Mouse (Mus musculus): ENCODE measurements around the gene Hoxb8.

Hoxb8 gene

DNA sequence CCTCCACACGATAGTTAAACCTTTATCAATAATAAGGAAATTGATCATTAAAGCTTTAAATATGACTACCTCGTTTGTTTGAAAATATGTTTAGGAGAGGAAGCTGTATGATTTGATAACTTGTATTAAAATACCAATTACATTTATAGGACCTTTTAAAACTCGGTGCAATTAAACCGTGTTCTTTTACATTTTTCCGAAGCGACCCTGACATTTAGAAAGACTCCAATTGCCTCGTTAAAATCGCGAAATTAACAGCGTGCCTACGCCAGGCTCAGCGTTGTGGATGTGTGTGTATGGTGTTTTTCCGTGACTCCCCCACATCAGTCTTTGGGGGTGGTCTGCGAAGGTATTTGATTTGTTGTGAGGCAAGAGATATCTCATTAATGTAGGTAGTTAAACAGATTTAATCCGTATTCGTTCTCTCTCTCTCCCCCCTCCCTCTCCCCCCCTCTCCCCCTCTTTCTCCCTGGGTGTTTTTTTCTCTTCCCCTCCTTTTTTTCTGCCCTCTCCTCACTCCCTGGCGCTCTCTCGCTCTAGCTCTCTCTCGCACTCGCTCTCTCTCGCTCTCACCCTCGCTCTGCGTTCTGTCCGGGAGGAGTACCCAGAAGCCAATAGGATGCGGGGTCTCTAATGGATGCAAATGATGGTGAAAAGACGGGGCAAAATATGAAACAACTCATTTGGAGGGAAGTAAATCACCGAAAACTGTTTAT lies at the start of gene Hoxb8:
Gene Hoxb8 (plus strand): TSS at position 51 of the 716 bp plus-strand sequence.
- no peak for DNase-seq (ENCODE audit: low spot score in 2 of 2)

DNA sequence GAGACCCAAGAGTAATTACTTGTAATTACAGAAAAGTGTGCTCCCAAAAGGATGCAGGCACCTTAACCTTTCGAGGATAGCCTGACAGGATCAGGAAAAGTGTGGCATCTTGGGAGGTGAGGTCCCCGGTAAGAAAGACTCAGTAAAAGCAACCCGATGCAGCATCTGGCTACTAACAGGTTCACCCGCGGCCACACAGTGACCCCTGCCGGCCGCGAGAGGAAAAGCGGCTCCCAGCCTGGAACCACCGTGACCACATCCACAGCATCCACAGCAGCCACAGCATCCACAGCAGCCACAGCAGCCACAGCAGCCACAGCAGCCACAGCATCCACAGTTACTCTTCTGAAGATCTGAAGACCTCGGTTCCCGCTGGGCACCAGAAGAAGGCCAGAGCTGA lies 46.8 kb upstream of the Hoxb8 start:
- DNase-seq (ENCODE audit: low spot score in 2 of 2) = no peak

DNA sequence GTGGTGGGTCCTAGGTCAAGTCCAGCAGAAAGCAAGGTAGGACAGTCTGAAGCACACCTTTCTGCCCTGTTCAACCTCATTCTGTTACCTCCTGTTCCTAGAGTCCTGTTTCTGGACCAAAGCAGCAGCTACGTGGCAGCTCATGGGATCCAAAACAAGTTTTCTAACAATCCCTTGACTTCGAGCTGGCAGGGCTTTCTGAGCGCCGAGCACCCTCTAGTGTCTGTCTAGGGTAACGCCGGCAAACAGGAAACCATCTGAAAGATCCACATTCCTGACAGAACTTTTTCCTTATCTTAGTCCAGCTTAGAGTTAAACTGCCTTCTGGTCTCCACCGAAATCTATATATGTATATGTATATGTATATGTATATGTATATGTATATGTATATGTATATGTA lies 41.5 kb upstream of the Hoxb8 start:
- no peak for DNase-seq (ENCODE audit: low spot score in 2 of 2)

DNA sequence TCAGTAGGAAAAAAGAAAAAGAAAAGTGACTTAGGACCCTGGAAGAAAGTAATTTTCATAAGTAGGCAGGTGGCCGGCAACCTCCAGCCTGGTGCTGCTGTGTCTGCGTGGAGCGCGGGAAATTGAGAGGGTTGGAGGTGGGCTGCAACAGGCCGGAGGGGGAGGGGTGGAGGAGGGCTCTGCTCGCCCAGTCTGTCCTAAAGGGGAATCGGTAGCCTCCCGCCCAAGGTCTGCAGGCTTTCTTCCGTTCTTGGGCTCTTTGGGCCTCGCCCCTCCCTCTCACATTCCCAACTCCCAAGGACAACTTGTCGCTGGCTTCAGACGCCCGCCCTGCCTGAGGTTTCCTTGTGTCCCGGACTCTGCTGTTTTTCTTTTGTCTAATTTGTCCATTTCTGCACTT lies 30.8 kb upstream of the Hoxb8 start:
- DNase-seq (ENCODE audit: low spot score in 2 of 2) = no peak

DNA sequence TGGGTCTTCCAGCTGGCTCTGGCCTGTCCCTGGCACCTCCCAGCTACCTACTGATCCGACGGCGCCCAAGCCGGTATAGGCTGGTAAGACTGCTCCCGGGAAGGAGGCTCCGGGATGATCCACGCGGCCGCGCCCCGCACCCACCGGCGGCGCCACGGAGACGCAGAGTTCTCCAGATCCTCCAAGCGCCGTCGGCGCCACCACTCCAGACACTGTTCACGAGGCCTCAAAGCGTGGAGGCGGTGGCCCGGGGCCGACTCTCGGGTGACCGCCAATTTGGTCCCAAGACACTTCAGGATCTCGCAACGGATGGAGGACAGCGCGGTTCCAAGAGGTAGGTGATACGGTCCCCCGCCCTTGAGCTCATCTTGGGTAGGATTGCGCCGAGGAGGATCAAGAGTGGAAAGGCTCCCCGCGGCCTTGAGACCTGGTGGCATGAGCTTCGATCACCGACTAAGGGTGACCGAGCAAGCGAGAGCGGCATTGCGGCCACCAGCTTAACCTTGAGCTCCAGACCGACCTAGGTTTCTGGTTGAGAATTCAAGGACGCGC lies 30.1 kb upstream of the Hoxb8 start:
- DNase-seq (ENCODE audit: low spot score in 2 of 2) = no peak

DNA sequence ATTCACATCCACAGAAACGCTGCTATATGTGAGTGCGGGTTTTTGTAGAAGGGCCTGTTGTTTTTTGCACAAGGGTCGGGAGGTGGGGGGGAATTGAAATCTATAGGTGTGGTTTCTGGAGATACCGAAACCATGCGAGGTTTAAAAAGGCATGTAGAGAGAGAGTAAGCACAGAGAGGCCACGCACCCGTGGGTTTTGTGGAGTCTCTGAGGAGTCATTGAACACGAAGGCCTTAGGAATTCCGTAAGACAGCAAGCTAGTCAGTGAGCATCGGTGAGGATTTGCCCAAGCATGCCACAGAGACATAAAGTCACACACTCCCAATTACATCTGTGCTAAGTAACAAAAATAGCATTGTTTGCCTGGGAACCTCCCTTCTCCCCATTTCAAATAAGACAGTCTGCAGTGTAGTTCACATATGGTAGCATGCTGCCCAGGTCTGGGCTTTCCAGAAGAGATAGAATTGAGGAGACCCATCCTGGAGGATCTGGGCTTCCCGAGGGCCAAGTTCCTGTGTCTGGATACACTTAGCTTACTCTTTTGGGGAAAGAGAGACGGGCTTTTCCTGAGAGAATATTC lies 29.1 kb upstream of the Hoxb8 start:
- DNase-seq (ENCODE audit: low spot score in 2 of 2) = no peak

DNA sequence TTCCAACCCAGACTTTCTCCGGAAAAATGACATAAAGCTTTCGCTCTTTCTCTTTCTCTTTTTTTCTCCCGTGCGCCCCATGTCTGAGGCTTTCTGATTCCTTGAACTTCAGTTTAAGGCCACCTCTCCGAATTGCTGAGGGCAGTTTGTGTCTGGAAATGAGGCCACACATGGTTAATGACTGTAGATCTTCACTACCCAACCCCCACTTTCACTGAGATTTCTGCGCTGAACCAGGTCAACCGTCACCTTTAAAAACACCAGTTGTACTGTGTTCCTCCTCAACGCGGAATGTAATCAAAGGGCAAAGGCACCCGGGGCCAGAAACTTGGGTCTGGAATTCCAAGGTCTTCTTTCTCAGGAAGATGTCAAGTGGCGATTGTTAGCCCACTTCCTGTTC lies 27.5 kb upstream of the Hoxb8 start:
- DNase-seq (ENCODE audit: low spot score in 2 of 2) = no peak

DNA sequence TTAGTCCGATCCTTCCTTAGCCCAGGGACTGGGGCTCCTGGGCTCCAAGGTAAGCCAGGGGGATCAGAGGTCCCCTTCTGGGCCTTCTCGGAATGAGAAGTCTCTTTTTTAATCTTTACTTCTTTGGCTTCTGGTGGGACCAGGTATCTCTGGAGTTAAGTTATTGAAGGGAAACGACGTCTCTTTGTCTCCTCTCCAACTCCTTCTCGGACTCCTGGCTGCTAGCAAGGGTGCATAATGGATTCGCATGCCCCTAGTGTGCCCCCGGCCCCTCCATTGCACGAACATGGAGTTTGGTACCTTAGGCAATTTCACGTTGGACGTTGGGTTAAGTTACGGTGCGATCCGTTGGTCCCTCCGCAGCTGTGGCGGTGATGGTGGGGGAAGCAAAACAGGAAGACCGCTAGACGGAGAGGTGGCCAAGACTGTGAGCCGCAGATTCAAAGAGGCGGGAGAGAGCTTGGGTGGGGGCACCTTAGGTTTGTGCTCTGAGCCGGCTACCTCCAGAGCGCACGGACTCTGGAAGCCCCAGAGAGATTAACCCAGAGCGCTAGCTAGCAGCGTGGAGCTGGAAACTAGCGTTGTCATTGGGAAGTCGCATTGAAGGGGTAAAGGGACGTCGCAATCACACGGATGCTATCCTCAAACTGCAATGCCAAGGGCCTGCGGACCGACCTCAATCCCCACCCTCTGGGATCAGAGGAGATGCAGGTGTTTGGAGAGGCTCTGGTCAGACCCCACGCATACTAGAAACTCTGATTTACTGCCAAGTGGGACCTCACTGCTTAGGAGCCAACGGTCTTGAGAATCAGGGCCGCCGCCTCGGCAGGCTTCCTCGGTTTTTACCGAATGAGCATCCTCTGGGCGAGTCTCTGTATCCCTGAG lies 26.4 kb upstream of the Hoxb8 start:
- no peak for DNase-seq (ENCODE audit: low spot score in 2 of 2)

DNA sequence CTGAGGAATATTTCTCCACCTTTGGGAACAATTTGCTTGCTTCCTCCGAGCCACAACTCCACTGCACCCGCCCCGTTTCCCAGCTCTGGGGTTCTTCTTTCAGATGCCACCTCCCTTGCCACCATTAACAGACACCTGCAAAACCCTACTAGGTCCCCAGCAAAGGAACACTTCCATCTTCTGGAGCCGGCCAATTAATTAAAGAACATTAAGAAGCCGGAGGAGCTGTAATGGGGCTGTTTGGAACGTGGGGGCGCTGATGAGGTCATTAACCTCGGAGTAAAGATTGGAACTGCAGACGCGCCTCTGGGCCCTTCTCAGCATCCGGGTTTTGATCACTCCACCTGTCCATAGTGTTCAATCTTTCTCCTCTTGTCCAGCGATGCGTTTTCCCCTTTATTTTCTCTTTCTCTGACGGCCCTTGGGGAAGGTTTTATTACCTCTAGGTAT lies 25.7 kb upstream of the Hoxb8 start:
- DNase-seq (ENCODE audit: low spot score in 2 of 2) = no peak

DNA sequence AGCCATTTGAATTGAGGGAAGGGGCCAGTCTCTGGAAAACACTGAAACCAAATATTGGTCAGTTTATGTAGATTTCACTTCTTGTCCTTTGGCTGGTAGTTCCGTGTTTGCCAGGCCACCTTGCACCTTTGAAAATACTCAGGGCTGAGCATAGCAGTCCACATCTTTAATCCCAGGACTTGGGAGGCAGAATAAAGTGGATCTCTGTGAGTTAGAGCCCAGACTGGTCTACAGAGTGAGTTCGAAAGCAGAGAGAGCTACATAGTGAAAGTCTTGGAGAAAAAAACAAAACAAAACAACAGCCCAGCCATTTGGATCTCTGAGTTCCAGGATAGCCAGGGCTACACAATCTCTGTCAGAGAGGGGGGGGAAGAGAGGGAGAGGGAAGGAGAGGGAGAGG lies 24.6 kb upstream of the Hoxb8 start:
- DNase-seq (ENCODE audit: low spot score in 2 of 2) = no peak

DNA sequence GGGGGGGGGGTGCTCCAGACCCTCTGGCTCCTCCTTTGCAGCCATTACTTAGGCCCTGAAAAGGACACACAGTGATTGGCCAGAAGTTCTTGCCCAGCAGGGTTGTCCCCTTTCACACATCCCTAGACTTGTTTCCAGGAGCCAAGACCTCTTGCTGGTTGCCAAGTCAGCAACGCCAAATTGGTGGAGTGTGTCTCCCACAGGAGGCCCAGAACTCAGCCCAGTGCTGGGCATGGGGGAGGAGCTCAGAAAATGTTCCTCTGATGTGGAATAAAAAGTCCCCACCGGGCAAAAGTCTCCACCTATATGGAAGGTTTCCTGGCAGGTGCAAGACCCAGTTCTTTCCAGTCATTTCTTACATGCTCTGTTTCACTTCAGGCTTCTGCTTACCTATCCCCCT lies 22.7 kb upstream of the Hoxb8 start:
- DNase-seq (ENCODE audit: low spot score in 2 of 2) = no peak

DNA sequence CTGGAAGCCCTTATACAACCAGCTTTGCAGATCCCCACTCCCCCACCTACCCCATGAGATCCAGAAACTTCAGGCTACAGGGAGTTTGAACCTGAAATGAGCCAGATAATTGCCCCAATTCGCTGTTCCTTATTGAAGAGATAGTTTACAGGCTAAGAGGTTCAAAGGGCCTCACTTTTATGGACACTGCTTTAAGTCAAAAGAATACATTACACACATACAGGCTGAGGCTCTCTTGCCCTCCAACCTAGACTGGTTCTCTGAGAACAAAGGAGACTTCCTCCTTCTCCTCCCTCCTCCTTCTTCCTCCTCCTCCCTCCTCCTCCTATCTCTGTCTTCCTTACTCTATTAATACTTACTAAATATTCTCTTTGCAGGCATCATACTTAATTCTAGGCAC lies 22.2 kb upstream of the Hoxb8 start:
- DNase-seq (ENCODE audit: low spot score in 2 of 2) = no peak

DNA sequence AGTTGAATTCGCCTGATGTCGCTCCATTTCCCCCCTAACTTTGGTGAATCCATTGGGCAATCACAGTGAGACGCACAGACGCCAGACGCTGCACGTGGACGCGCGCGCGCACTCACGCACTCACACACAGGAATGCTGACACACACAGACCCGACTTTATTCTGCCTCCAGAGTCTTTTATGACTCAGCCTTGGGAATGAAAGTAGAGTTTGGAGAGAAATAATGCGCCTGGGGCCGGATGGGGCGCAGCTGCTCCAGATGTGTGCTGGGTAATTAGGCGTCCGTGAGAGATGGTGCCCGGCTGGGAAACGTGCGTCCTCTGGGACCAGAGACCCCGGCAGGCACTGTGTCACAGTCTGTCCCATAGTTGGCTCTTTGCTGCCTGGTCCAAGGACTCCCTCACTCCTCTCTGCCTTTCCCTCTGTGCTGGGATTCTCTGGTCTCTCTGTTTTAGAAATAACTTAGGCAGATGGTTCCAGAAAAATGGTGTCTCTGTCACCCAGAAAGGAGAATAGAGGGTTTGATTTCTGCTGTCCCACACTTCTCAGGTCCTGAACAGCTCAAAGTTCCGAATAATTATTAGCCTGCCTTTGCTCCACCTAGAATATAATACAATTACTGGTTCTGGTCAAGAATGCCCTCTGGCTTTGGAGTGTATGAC lies 21.3 kb upstream of the Hoxb8 start:
- DNase-seq (ENCODE audit: low spot score in 2 of 2) = no peak

DNA sequence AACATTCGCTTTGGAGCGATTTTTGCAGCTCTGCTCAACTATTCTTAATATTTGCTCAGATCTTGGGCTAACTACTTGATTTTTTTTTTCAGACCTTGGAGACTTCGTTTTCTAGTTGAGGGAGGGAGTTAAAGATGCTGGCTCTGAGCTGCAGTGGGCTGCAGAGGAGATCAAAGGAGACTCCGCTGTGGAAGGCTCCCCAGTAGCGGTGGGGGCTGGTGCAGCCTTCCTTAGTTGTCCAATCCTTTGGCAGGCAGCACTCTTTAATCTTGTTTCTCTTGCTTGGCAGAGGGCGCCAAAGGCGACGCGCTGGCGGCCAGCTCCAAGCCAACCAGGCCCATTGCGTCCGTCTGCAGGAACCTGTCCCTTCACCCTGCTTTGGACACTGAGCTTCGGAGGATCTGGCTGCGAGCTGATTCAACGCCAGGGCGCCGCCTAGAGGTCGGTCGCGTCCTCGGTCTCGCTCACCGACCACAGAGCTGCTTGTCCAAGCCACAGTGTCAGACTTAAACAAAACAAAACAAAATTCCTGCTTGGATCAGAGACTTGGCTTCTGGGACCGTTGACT lies 20.3 kb upstream of the Hoxb8 start:
- no peak for DNase-seq (ENCODE audit: low spot score in 2 of 2)

DNA sequence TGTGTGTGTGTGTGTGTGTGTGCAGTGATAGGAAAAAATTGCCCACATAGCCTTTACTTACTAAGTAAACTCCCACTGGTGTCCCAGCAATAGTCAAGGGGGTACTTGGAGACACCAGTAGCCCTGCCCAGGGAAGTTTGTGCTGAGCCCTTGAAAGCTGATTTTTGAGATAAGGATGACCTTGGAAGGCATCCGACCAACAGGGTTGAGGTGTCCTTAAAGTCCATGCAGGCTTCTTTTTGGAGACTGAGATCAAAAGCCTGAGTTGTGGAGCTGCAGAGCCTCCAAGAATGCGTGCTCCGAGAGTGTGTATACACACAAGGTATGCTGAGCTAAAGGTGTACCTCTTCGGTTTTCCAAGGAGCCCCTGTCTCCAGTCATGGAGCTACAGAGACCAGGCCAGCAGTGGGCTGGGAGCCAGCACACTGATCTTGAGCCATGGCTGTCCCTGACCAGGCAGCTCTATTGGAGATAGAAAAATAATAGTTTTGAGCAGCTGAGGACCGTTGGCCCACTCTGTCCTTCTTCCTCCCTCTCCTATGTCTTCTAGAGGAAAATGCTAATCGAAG lies 19.4 kb upstream of the Hoxb8 start:
- DNase-seq (ENCODE audit: low spot score in 2 of 2) = no peak

DNA sequence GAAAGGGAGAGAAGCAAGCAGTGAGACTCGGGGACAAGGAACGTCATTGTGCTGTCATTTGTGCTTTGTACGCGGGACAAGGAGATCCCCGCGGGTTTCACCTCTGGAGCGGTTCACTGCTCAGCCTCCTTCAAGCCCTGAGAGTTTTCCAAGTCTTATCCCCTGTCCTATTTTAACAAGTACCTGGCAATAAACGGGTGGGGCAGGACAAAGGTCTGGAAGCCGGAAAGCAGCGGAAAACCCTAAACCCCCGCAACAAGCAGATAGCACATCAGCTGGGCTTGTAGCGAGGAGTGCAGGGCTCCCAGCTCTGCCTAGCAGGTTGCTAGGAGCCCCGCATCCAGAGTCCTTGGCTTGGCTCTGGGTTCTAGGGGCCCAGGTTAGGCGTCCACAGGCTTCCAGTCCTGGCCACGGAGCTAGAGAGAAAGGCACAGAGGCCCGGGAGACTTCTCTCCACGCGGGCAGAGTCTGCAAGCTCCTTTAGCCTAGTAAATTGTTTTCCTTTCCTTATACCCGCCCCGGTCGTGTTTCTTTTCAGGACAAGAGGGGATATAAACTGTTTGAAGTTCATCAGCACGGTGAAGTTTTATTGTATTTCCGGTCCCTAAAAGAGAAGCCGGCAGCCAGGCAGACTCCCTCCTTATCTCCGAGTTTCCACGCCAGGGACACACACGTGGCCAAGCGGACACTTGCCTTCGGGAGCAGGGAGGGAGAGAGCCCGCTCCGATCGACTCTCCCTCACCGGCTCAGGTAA lies 17.9 kb upstream of the Hoxb8 start:
- DNase-seq (ENCODE audit: low spot score in 2 of 2) = no peak

DNA sequence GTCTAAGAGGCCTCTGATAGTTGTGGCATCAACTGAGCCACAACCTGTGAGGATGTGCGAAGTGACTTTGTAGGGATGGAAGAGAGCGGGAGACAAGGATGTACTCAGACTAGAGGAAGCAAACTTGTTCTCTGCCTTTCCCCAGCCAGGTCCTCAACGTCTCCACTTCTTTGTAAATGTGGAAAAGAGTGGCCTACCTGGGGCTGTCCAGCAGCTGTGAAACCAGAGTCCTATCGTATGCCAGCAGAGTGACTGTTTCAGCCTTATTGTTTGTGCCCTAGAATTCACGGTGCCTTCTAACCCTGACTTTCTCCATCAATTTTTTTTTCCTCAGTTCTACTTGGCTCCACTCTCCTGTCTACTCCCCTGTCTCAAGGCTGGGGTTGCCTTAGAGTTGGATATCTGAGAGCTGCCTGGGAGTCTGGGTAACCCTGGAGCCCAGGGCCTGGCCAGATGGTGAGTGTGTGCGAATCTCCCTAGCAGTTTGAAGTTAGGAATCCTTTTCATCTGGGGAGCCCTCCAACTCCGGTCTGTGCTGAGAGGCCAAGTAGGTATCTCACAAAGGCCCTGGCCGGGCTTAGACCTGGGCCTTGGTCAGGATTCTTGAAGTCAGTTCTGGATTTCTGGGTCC lies 17.2 kb upstream of the Hoxb8 start:
- no peak for DNase-seq (ENCODE audit: low spot score in 2 of 2)

DNA sequence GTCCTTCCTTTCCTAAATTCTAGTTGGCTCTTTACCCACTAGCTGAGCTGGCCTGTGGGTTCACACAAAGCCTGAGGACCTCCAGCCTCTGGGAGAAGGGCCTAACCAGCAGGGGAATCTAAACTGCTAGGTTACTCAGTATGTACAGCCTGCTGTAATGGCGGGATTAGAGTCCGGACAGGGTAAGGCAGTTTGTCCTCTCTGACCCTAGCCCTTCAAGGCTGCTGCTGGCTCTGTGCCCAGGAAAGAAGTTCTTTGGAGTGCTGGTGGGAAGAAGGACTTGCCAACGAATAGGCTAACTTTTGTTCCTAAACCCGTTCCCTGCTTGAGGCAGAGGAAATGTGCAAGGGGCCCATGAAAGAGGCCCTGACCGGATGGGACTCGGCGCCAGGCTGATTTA lies 15.8 kb upstream of the Hoxb8 start:
- DNase-seq (ENCODE audit: low spot score in 2 of 2) = no peak

DNA sequence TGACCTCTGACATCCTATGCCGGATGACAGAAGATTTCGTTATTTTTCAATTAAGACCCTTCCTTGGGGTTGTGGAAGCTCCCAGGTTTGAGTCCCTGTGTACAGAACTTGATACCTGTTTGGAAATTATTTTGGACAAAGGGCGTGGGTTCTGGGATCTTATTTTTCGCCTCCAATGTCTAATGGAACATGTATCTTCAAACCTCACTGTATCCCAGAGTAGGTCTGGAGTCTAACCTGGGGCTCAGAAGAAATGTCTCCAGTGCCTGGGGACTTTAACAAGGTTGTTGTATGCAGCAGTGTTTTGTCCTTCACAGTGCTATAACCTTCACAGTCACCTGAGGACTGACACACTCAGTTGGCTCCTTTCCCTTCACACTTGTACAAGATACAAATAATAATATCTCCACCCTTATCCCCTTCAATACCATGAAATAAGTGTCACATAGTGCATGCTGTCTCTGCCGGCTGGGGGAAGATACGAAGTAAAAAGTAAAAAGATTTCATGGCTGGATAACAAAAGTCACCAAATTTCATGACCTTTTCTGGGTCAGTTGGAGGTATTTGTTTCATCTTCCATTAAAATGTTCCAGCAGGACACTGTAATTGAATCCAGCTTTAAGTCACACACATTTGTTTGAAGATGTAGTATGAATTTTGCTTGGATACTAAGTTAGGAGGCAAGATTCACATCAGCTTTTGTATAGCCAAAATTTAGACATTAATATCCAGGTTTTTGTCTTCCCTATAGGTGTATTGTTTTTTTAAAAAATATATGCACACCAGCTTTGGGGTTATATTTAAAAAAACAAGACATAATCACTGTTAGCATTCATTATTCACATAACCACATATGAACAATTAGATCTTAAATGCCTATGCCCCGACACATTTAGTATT lies 14.4 kb upstream of the Hoxb8 start:
- no peak for DNase-seq (ENCODE audit: low spot score in 2 of 2)

Data from spleen, postnatal 36 days (tissue).